Mouse (Mus musculus) cortical plate, adult 2 months (tissue): Measurements from ENCODE around the gene Auts2.

Experiments used
- CTCF ChIP-seq: fragments of 200-500 bp; IDR thresholded peaks from 2 replicates; pipeline ENCODE4 v1.5.1; 2011; ENCODE audit warnings: mild to moderate bottlenecking, control low read depth, low read length; ENCODE audit not compliant: insufficient read depth; ENCODE audit errors: extremely low read depth
- POLR2A ChIP-seq: fragments of 200-500 bp; IDR thresholded peaks from 2 replicates; pipeline ENCODE4 v1.6.1; 2011; ENCODE audit warnings: mild to moderate bottlenecking, low read length, control low read depth; ENCODE audit not compliant: insufficient read depth; ENCODE audit errors: extremely low read depth

- TF ChIP-seq POLR2A (no peak), CTCF (no peak)
These were observed 1.7 kb downstream of the Auts2 start for GRCm38 (mm10) chr5:132541371-132541931.
